Comparison of ENCODE assay signal across 20 mouse cellular contexts in genomic region chr15:27866471-27866870, GRCm38 (mm10).
A peak's percentile ranks its signal among the peaks of the same experiment; 100 is the strongest.
DNase-seq lines count a peak whose midpoint lies in the region; ATAC-seq lines count a peak whose summit lies in the region.
"Had no signal": no experiment of that assay in that cellular context is flagged by ENCODE, and none has a peak within 500 bp of the region (broad histone marks: within the 10 kb centered on the region; RNA-seq: fewer than 3 reads in every experiment).

No protein-coding gene starts in this region.

- no peaks in the 10 kb centered on the region for H3K9me3 ChIP-seq in forebrain, embryonic 10.5 days
- H3K9me3 ChIP-seq in forebrain, embryonic 16.5 days (ENCODE audit: control insufficient read depth, low read length) = no peaks in the 10 kb centered on the region
- no peaks in the 10 kb centered on the region for H3K9me3 ChIP-seq in kidney, embryonic 14.5 days (ENCODE audit: control insufficient read depth, low read length)
- H3K9me3 ChIP-seq in midbrain, embryonic 14.5 days (ENCODE audit: control insufficient read depth, low read length) = no peaks in the 10 kb centered on the region
- no peaks in the 10 kb centered on the region for H3K9me3 ChIP-seq in midbrain, embryonic 11.5 days (ENCODE audit: control insufficient read depth, low read length)
- no peaks in the 10 kb centered on the region for H3K9me3 ChIP-seq in limb, embryonic 15.5 days
- H3K9me3 ChIP-seq: embryonic facial prominence, embryonic 15.5 days; forebrain, embryonic 13.5 days; limb, embryonic 13.5 days; liver, embryonic 15.5 days had no signal

- H3K9ac ChIP-seq in forebrain, embryonic 16.5 days (replicated peaks; ENCODE audit: low read depth, low read length) = no peak overlapping the region
- no peak overlapping the region for H3K9ac ChIP-seq in kidney, embryonic 14.5 days (ENCODE audit: low read depth, low read length)
- no peak overlapping the region for H3K9ac ChIP-seq in midbrain, embryonic 14.5 days (replicated peaks; ENCODE audit: low read length)
- H3K9ac ChIP-seq in midbrain, embryonic 11.5 days (ENCODE audit: low read length) = no peak overlapping the region
- no peak overlapping the region for H3K9ac ChIP-seq in limb, embryonic 15.5 days
- H3K9ac ChIP-seq: embryonic facial prominence, embryonic 15.5 days; forebrain, embryonic 13.5 days; limb, embryonic 13.5 days; liver, embryonic 15.5 days had no signal

- no peak overlapping the region for H3K4me2 ChIP-seq in forebrain, embryonic 16.5 days (ENCODE audit: low read length)
- H3K4me2 ChIP-seq in kidney, embryonic 14.5 days (replicated peaks; ENCODE audit: low read depth, low read length) = no peak overlapping the region
- H3K4me2 ChIP-seq in midbrain, embryonic 14.5 days (ENCODE audit: low read length) = no peak overlapping the region
- H3K4me2 ChIP-seq in midbrain, embryonic 11.5 days = no peak overlapping the region
- no peak overlapping the region for H3K4me2 ChIP-seq in limb, embryonic 15.5 days
- H3K4me2 ChIP-seq: embryonic facial prominence, embryonic 15.5 days; forebrain, embryonic 13.5 days; limb, embryonic 13.5 days; liver, embryonic 15.5 days had no signal

- WGBS in forebrain, embryonic 10.5 days = 87% methylated on average over 4 of the region's 4 CpGs
- 73% methylated on average over 4 of the region's 4 CpGs for WGBS in forebrain, embryonic 16.5 days
- 89% methylated on average over 4 of the region's 4 CpGs for WGBS in kidney, embryonic 14.5 days
- 71% methylated on average over 4 of the region's 4 CpGs for WGBS in midbrain, embryonic 14.5 days
- 81% methylated on average over 4 of the region's 4 CpGs for WGBS in midbrain, embryonic 11.5 days
- WGBS in limb, embryonic 15.5 days = 59% methylated on average over 4 of the region's 4 CpGs

- peak overlapping the region; percentile 21; the same call in 1 of the 2 replicates for H3K27ac ChIP-seq in forebrain, embryonic 10.5 days
- H3K27ac ChIP-seq in forebrain, embryonic 16.5 days (ENCODE audit: low read length) = no peak overlapping the region
- no peak overlapping the region for H3K27ac ChIP-seq in kidney, embryonic 14.5 days (ENCODE audit: low read depth, low read length)
- H3K27ac ChIP-seq in midbrain, embryonic 14.5 days (replicated peaks; ENCODE audit: low read depth, low read length) = 0 out of 2 replicates have a peak overlapping the region, but pooled peaks have one; percentile 20
- no peak overlapping the region for H3K27ac ChIP-seq in midbrain, embryonic 11.5 days (ENCODE audit: low read depth, low read length)
- peak overlapping the region; percentile 43; the same call in 1 of the 2 replicates for H3K27ac ChIP-seq in limb, embryonic 15.5 days
- H3K27ac ChIP-seq: embryonic facial prominence, embryonic 15.5 days; forebrain, embryonic 13.5 days; kidney, postnatal 0 days; liver, embryonic 15.5 days had no signal

- no peak for ATAC-seq in forebrain, embryonic 16.5 days
- ATAC-seq in kidney, embryonic 14.5 days (ENCODE audit: low FRiP score, low TSS enrichment) = no peak
- ATAC-seq in midbrain, embryonic 14.5 days (ENCODE audit: low FRiP score, low TSS enrichment) = no peak
- no peak for ATAC-seq in midbrain, embryonic 11.5 days (ENCODE audit: low FRiP score)
- ATAC-seq in limb, embryonic 15.5 days (ENCODE audit: insufficient number of reproducible peaks, low FRiP score, low TSS enrichment, low read depth) = no peak
- ATAC-seq in erythroblast, adult 5-6 weeks (replicated peaks; ENCODE audit: low FRiP score, poor library complexity, severe bottlenecking) = no peak
- ATAC-seq: activated CD4-positive, CD25-positive, alpha-beta regulatory T cell, adult 4 months; forebrain, embryonic 13.5 days had no signal

- no peaks in the 10 kb centered on the region; the same call in 1 of the 2 replicates for H3K4me1 ChIP-seq in forebrain, embryonic 10.5 days
- H3K4me1 ChIP-seq in forebrain, embryonic 16.5 days (replicated peaks; ENCODE audit: control insufficient read depth, insufficient read depth, low read length) = no peaks in the 10 kb centered on the region
- no peaks in the 10 kb centered on the region for H3K4me1 ChIP-seq in kidney, embryonic 14.5 days (ENCODE audit: control insufficient read depth, insufficient read depth, low read length)
- H3K4me1 ChIP-seq in midbrain, embryonic 14.5 days (ENCODE audit: control insufficient read depth, insufficient read depth, low read length) = no peaks in the 10 kb centered on the region
- H3K4me1 ChIP-seq in midbrain, embryonic 11.5 days (ENCODE audit: control insufficient read depth, insufficient read depth, low read length) = no peaks in the 10 kb centered on the region
- H3K4me1 ChIP-seq in limb, embryonic 15.5 days = 0 out of 2 replicates have a peak, but pooled peaks cover 2% of the 10 kb centered on the region
- H3K4me1 ChIP-seq: embryonic facial prominence, embryonic 15.5 days; forebrain, embryonic 13.5 days had no signal

- H3K4me3 ChIP-seq in forebrain, embryonic 10.5 days = no peak overlapping the region
- H3K4me3 ChIP-seq in forebrain, embryonic 16.5 days (replicated peaks; ENCODE audit: low read length) = no peak overlapping the region
- H3K4me3 ChIP-seq in kidney, embryonic 14.5 days (ENCODE audit: low read length) = no peak overlapping the region
- no peak overlapping the region for H3K4me3 ChIP-seq in midbrain, embryonic 14.5 days (replicated peaks; ENCODE audit: low read depth, low read length)
- no peak overlapping the region for H3K4me3 ChIP-seq in midbrain, embryonic 11.5 days (ENCODE audit: low read depth, low read length)
- no peak overlapping the region for H3K4me3 ChIP-seq in limb, embryonic 15.5 days
- H3K4me3 ChIP-seq: embryonic facial prominence, embryonic 15.5 days; forebrain, embryonic 13.5 days; limb, embryonic 13.5 days; liver, embryonic 15.5 days had no signal

- H3K36me3 ChIP-seq in forebrain, embryonic 10.5 days (replicated peaks) = peaks cover 75% of the 10 kb centered on the region
- H3K36me3 ChIP-seq in forebrain, embryonic 16.5 days (ENCODE audit: control insufficient read depth, insufficient read depth) = peaks cover 12% of the 10 kb centered on the region
- H3K36me3 ChIP-seq in kidney, embryonic 14.5 days (ENCODE audit: control insufficient read depth, insufficient read depth, low read length) = peaks cover 31% of the 10 kb centered on the region
- peaks cover 58% of the 10 kb centered on the region for H3K36me3 ChIP-seq in midbrain, embryonic 14.5 days (ENCODE audit: control insufficient read depth, insufficient read depth, low read length)
- peaks cover 3% of the 10 kb centered on the region; the same call in 1 of the 2 replicates for H3K36me3 ChIP-seq in midbrain, embryonic 11.5 days (ENCODE audit: control insufficient read depth, insufficient read depth, low read length)
- H3K36me3 ChIP-seq in limb, embryonic 15.5 days = peaks cover 37% of the 10 kb centered on the region
- H3K36me3 ChIP-seq: G1E; liver, embryonic 15.5 days had no signal

- no peaks in the 10 kb centered on the region for H3K27me3 ChIP-seq in forebrain, embryonic 10.5 days (ENCODE audit: poor library complexity, severe bottlenecking)
- no peaks in the 10 kb centered on the region for H3K27me3 ChIP-seq in forebrain, embryonic 16.5 days (replicated peaks; ENCODE audit: control insufficient read depth, insufficient read depth, low read length)
- H3K27me3 ChIP-seq in kidney, embryonic 14.5 days (ENCODE audit: control insufficient read depth, insufficient read depth, low read length) = no peaks in the 10 kb centered on the region
- no peaks in the 10 kb centered on the region for H3K27me3 ChIP-seq in midbrain, embryonic 14.5 days (ENCODE audit: control insufficient read depth, insufficient read depth, low read length)
- H3K27me3 ChIP-seq in midbrain, embryonic 11.5 days (ENCODE audit: control insufficient read depth, insufficient read depth, low read length) = no peaks in the 10 kb centered on the region
- no peaks in the 10 kb centered on the region for H3K27me3 ChIP-seq in limb, embryonic 15.5 days
- H3K27me3 ChIP-seq: embryonic facial prominence, embryonic 15.5 days; forebrain, embryonic 13.5 days; limb, embryonic 13.5 days; liver, embryonic 15.5 days had no signal

- DNase-seq in forebrain, embryonic 10.5 days (ENCODE audit: extremely low spot score, low spot score) = no peak
- peak; percentile 29 for DNase-seq in kidney, adult 18-20 months
- no peak for DNase-seq in midbrain, embryonic 14.5 days
- no peak for DNase-seq in midbrain, embryonic 11.5 days (ENCODE audit: low spot score, missing footprints)
- DNase-seq: adrenal gland, postnatal 14 days; cerebellum, adult 11 months; layer of hippocampus, adult 9-11 months; lung, postnatal 14 days; thymus, postnatal 25 days had no signal

Comparison
In these comparisons a context has a peak if more than half of its experiments do, and no peak if none do; other contexts are left out.
1. H3K27ac ChIP-seq: peak in forebrain, embryonic 10.5 days (single experiment), midbrain, embryonic 14.5 days (single experiment) and limb, embryonic 15.5 days (single experiment); none in forebrain, embryonic 16.5 days (single experiment), kidney, embryonic 14.5 days (single experiment) and midbrain, embryonic 11.5 days (single experiment).